Mouse (Mus musculus): ENCODE measurements around the gene Cnnm4.

DNA sequence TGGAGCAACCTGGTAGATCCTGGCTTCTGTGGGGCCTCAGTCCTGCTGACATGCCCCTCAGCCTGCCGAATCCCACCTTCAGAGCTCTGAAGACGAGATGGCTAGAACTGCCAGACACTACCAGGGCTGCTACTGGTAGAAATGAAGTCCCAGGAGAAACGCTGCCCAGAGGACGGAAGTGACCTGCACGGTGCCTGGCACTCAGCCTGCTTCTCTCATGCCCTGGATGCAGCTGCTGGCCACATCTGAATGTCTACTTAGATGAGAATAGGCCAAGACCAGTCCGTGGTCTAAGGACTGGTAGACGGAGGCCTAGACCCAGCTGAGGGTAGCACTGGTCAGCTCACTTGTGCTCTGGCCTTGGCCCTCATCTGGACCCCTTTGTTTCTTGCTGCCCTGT, 59.5 kb downstream of the Cnnm4 start:
- TF ChIP-seq CTCF (IDR thresholded peaks at IDR 0.05; ENCODE audit: low read depth, low read length) (no peak), POLR2A (IDR thresholded peaks at IDR 0.05; ENCODE audit: extremely low read depth, insufficient read depth, low read length) (no peak)

Measured in liver, adult 2 months (tissue).